Mouse (Mus musculus): Measurements from ENCODE around the gene Nsun4. TPM values are rescaled to one million over a fixed set of nuclear protein-coding genes. Genes with fewer than 3 reads are reported as not detected.

The Nsun4 gene
- polyA plus RNA-seq (2012; ENCODE audit: low replicate concordance), result 0.69 and 1.3 TPM in 2 replicates

DNA sequence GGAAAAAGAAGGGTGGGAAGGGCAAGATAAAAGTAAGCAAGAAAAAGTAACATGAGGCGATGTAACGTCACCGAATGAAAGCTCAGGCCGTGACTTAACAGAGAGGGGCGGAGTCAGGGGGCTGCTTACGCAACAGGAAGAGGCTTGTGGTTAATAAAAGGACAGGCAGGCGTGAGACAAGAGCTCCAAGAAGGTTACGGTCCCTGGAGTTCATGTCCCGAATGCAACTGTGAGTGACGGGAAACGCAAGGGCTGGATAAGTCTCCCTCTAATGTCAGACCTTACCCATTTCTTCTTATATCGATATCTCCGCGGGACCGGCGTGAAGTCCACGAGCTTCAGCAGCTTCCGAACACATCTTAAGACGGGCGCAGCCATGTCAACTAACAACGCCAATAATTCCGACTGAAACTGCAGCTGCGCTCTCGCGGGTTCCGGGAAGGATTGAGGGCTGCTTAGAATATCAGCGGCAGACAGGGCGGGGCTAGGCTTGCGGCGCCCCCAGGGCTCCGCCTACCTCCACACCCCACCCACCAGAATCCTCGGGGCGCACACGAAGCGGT lies at the start of gene Nsun4:
Gene Nsun4, minus strand, starts transcription at position 478 of the 563 bp plus-strand sequence.

DNA sequence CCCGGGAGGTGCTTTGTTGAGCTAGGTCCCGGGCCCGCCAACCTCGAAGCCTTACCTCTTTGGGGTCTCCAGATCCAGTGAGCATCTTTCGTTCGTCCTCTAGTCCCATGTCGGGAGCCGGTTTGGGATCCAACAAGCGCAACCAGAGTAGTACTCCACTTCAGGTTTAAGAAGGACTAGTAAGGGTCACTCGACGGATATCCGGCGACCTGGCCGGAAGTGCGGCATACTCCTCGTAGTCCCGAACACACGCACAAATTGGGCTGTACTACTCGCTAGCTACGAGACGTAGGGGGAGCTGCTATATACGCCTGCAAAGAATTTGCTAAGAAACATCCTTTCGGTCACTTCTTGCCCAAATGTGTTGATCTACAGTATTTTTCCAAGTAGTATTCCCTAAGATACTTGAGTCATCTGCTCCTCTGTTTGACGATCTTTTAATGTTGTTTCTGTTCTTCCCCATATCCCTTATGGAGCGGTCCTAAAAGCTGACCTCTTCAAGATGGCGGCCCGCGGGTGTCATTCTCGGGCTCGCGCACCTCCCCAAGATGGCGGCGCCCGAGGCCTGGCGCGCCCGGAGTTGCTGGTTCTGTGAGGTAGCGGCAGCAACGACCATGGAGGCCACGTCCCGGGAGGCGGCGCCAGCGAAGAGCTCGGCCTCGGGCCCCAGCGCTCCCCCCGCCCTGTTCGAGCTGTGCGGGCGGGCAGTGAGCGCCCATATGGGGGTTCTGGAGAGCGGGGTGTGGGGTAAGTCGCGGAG lies 21.4 kb upstream of the Nsun4 start, which contains the start of the genes Uqcrh and Lrrc41:
Gene Uqcrh, minus strand, starts transcription at position 211 of the 760 bp plus-strand sequence.
Gene Lrrc41, plus strand, starts transcription at position 409 of the 760 bp plus-strand sequence.

DNA sequence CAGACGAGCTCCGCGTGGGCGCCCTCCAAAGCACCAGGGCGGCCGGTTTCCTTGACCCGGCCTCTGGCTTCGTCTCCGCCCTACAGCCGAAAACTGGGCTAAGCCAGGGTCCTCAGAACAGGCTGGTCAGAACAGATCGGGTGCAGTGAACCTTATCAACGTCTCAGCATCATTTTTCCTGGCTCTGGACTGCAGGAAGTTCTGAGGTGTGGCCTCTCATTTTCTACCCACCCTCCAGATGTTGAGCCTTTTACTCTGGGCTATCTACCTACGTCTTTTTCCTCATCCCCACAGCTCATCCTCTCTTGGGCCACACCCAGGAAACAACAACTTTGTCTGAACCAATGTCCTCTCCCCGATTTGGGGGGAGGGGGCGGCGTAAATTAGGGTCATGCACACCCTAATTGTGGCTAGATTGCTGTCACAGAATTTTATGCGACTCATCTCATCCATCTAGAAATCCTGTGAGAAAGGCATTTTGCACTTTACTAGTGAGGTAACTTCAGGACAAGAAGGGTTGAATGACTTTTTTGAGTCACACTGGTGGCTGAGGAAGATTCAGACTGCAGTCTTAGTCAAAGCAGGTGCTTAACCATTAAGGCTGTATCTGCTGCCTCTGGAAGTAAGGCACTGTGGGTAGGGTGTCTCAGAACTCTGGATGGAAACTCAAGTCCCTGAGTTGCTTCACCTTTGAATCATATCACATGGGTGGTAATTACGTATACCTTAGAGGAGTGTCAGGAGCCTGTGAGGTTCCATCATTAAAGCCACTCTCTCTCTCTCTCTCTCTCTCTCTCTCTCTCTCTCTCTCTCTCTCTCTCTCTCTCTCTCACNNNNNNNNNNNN lies 35.6 kb downstream of the Nsun4 start, which contains the start of gene Faah:
Gene Faah, minus strand, starts transcription at position 25 of the 845 bp plus-strand sequence.

Other genes starting within 250 kb of the Nsun4 start
- gene Mob3c, start 225.8 kb downstream of the Nsun4 start, polyA plus RNA-seq (2012; ENCODE audit: low replicate concordance), result 15.2 and 42.6 TPM in 2 replicates
- 37.9 and 53.2 TPM in 2 replicates for gene Mknk1, start 214.7 kb downstream of the Nsun4 start, polyA plus RNA-seq (2012; ENCODE audit: low replicate concordance)
- not detected in 2 replicates for gene Kncn, start 169.5 kb downstream of the Nsun4 start, polyA plus RNA-seq (2012; ENCODE audit: low replicate concordance)
- not detected in 2 replicates for gene 6430628N08Rik, start 163.2 kb downstream of the Nsun4 start, polyA plus RNA-seq (2012; ENCODE audit: low replicate concordance)
- 0.04 TPM in 1 of 2 replicates, not detected in the other for gene Dmbx1, start 114.0 kb downstream of the Nsun4 start, polyA plus RNA-seq (2012; ENCODE audit: low replicate concordance)
- gene Faah, start 36.0 kb downstream of the Nsun4 start, polyA plus RNA-seq (2012; ENCODE audit: low replicate concordance), result 38.6 and 41.0 TPM in 2 replicates
- 36.9 and 46.0 TPM in 2 replicates for gene Uqcrh, start 21.2 kb upstream of the Nsun4 start, polyA plus RNA-seq (2012; ENCODE audit: low replicate concordance)
- 14.2 and 26.6 TPM in 2 replicates for gene Lrrc41, start 21.4 kb upstream of the Nsun4 start, polyA plus RNA-seq (2012; ENCODE audit: low replicate concordance)
- 0.15 and 0.76 TPM in 2 replicates for gene Rad54l, start 69.8 kb upstream of the Nsun4 start, polyA plus RNA-seq (2012; ENCODE audit: low replicate concordance)
- gene Pomgnt1, start 70.0 kb upstream of the Nsun4 start, polyA plus RNA-seq (2012; ENCODE audit: low replicate concordance), result 6.5 and 11.3 TPM in 2 replicates
- 1.2 and 3.1 TPM in 2 replicates for gene Lurap1, start 97.5 kb upstream of the Nsun4 start, polyA plus RNA-seq (2012; ENCODE audit: low replicate concordance)
- not detected in 2 replicates for gene Tspan1, start 113.7 kb upstream of the Nsun4 start, polyA plus RNA-seq (2012; ENCODE audit: low replicate concordance)
- gene 1700042G07Rik, start 119.5 kb upstream of the Nsun4 start, polyA plus RNA-seq (2012; ENCODE audit: low replicate concordance), result not detected in 2 replicates
- gene Gm49337, start 119.5 kb upstream of the Nsun4 start, polyA plus RNA-seq (2012; ENCODE audit: low replicate concordance), result not detected in 2 replicates
- gene Pik3r3, start 167.7 kb upstream of the Nsun4 start, polyA plus RNA-seq (2012; ENCODE audit: low replicate concordance), result 2.2 and 4.4 TPM in 2 replicates

Measured in hematopoietic multipotent progenitor cell, adult 10-12 weeks (in vitro differentiated cells).